Mouse (Mus musculus): Measurements from ENCODE around the gene Myo1a. TPM values are rescaled to one million over a fixed set of nuclear protein-coding genes. Genes with fewer than 3 reads are reported as not detected.

The Myo1a gene
- polyA plus RNA-seq, 1 experiment from 2014 or later: 0.14 TPM

DNA sequence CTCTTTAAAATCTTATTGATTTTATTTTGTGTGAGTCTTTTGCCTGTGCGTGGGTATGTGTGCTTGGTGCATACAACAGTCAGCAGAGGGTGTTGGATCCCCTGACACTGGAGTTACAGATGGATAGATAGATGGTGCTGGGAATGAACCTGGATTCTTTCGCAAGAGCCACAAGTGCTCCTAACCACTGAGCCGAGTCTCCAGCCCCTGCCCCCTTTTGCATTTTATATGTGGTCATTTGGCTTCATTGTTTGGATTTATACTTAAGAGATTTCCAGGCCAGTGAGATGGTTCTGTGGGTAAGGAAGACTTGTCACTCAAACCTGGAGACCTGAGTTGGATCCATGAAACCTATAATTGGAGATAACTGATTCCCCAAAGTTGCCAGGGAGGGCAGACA, 25.1 kb upstream of the Myo1a start:
- no peak for ATAC-seq (replicated peaks; ENCODE audit: insufficient number of reproducible peaks, low FRiP score, low TSS enrichment)
- no peaks in the 10 kb centered on the region for H3K36me3 ChIP-seq (ENCODE audit: control insufficient read depth, insufficient read depth, low read length)

DNA sequence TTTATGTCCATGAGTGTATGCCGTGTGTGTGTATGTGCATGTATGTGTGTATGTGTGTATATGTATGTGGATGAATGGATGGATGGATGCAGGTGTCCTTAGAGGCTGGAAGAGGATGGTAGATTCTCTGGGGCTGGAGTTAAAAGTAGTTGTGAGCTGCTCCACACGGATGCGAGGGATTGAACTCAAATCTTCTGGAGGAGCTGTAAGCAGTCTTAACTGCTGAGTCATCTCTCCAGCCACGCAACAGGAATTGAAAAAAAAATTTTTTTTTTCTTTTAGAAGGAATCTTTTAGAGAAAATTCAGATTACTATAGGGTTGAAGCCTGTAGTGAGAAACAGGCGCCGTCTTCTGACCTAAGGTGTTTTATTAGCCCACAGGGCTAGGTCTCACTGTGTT, 22.1 kb upstream of the Myo1a start:
- H3K27ac ChIP-seq (ENCODE audit: low read depth, low read length): no peak overlapping the region
- no peak overlapping the region for H3K4me2 ChIP-seq
- no peaks in the 10 kb centered on the region for H3K27me3 ChIP-seq (ENCODE audit: control insufficient read depth, insufficient read depth, low read length)
- no peak for ATAC-seq (replicated peaks; ENCODE audit: insufficient number of reproducible peaks, low FRiP score, low TSS enrichment)
- WGBS (ENCODE audit: insufficient replicate concordance): 78% methylated on average over 6 of the region's 6 CpGs
- H3K4me1 ChIP-seq (ENCODE audit: control insufficient read depth, insufficient read depth, low read length): peaks cover 10% of the 10 kb centered on the region; the same call in 1 of the 2 replicates
- no peaks in the 10 kb centered on the region for H3K36me3 ChIP-seq (ENCODE audit: control insufficient read depth, insufficient read depth, low read length)
- H3K4me3 ChIP-seq (ENCODE audit: low read depth, low read length): no peak overlapping the region
- H3K9ac ChIP-seq (ENCODE audit: low read depth, low read length): no peak overlapping the region
- H3K9me3 ChIP-seq (replicated peaks; ENCODE audit: control insufficient read depth, low read length): no peaks in the 10 kb centered on the region

More for the DNA sequence above, 25.1 kb upstream of the Myo1a start:
- H3K27ac ChIP-seq (ENCODE audit: low read depth, low read length): no peak overlapping the region
- no peaks in the 10 kb centered on the region for H3K27me3 ChIP-seq (ENCODE audit: control insufficient read depth, insufficient read depth, low read length)
- H3K4me2 ChIP-seq: no peak overlapping the region
- WGBS (ENCODE audit: insufficient replicate concordance): 83% methylated on average over 3 of the region's 3 CpGs
- no peaks in the 10 kb centered on the region for H3K9me3 ChIP-seq (replicated peaks; ENCODE audit: control insufficient read depth, low read length)
- no peak overlapping the region for H3K9ac ChIP-seq (ENCODE audit: low read depth, low read length)
- no peak overlapping the region for H3K4me3 ChIP-seq (ENCODE audit: low read depth, low read length)
- peaks cover 7% of the 10 kb centered on the region; the same call in 1 of the 2 replicates for H3K4me1 ChIP-seq (ENCODE audit: control insufficient read depth, insufficient read depth, low read length)

DNA sequence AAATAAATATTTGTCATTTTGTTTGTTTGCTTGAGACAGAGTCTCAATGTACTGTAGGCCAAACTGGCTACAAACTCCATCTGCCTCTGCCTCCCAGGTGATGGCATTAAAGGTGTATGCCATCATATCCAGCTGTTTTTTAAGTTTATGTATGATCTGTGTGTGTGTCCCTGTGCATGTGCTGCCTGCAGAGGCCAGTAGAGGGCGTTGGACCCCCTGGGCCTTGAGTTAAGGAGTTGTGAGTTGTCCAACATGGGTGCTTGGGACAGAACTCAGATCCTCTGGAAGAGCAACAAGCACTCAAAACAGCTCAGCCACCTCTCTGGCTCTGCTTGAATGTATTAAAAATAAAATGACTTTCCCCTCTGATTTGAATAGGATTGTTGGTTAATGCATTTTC, 13.9 kb upstream of the Myo1a start:
- Histone ChIP-seq H3K27me3 (ENCODE audit: control insufficient read depth, insufficient read depth, low read length) (no peaks in the 10 kb centered on the region), H3K4me1 (ENCODE audit: control insufficient read depth, insufficient read depth, low read length) (peaks cover 1% of the 10 kb centered on the region; the same call in 1 of the 2 replicates), H3K27ac (ENCODE audit: low read depth, low read length) (no peak overlapping the region), H3K4me2 (no peak overlapping the region), H3K4me3 (ENCODE audit: low read depth, low read length) (no peak overlapping the region), H3K36me3 (ENCODE audit: control insufficient read depth, insufficient read depth, low read length) (peaks cover 2% of the 10 kb centered on the region), H3K9me3 (replicated peaks; ENCODE audit: control insufficient read depth, low read length) (no peaks in the 10 kb centered on the region), H3K9ac (ENCODE audit: low read depth, low read length) (no peak overlapping the region)
- WGBS (ENCODE audit: insufficient replicate concordance): 9% methylated on average over 1 of the region's 1 CpGs
- no peak for ATAC-seq (replicated peaks; ENCODE audit: insufficient number of reproducible peaks, low FRiP score, low TSS enrichment)

DNA sequence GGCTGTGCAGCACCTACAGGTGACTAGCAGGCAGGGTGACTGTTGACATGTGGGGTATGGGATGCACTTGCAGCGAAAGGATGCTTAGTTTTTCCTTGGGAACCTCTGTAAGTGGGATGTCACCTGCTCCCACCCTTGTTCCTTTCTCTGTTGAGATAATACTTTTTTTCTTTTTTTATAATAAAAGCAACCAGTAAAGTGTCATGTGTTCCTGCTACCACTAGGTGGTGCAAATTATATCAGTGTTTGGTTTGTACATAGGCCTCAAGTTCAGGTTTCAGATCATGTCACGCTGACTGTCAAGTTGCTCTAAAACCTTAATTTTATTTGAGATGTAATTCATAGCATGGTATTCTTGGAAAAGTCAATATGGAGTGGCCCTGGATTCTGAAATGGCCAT, 10.3 kb upstream of the Myo1a start:
- ATAC-seq (replicated peaks; ENCODE audit: insufficient number of reproducible peaks, low FRiP score, low TSS enrichment): 0 out of 2 replicates have a peak, but pooled peaks have one; percentile 49
- no peak overlapping the region for H3K4me3 ChIP-seq (ENCODE audit: low read depth, low read length)

DNA sequence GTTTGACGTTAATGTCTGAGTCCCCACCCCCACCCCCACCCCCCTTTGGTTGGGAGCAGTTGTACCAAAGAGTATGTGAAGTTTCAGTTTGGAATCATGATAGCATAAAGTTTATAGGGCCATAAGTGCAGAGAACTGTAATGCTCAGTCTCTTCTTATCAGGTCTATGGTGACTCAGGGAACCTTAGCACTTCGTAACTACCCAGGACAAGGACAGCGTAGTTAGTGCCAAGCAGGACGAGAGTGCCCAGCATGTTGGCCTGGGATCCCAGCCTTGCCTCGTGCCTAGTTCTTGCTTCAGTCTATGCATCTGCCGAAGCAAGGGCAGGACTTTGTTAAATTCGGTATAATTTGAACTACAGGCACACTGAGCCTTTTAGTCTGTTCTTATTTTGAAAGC, 9.2 kb upstream of the Myo1a start:
- no peak overlapping the region for H3K9ac ChIP-seq (ENCODE audit: low read depth, low read length)
- H3K9me3 ChIP-seq (replicated peaks; ENCODE audit: control insufficient read depth, low read length): no peaks in the 10 kb centered on the region
- no peak overlapping the region for H3K27ac ChIP-seq (ENCODE audit: low read depth, low read length)
- no peak for ATAC-seq (replicated peaks; ENCODE audit: insufficient number of reproducible peaks, low FRiP score, low TSS enrichment)
- no peaks in the 10 kb centered on the region for H3K4me1 ChIP-seq (ENCODE audit: control insufficient read depth, insufficient read depth, low read length)
- no peaks in the 10 kb centered on the region for H3K27me3 ChIP-seq (ENCODE audit: control insufficient read depth, insufficient read depth, low read length)
- no peak overlapping the region for H3K4me2 ChIP-seq
- WGBS (ENCODE audit: insufficient replicate concordance): 88% methylated on average over 7 of the region's 7 CpGs
- no peak overlapping the region for H3K4me3 ChIP-seq (ENCODE audit: low read depth, low read length)
- H3K36me3 ChIP-seq (ENCODE audit: control insufficient read depth, insufficient read depth, low read length): peaks cover 8% of the 10 kb centered on the region

More for the DNA sequence above, 10.3 kb upstream of the Myo1a start:
- Histone ChIP-seq H3K27me3 (ENCODE audit: control insufficient read depth, insufficient read depth, low read length) (no peaks in the 10 kb centered on the region), H3K4me2 (no peak overlapping the region), H3K9me3 (replicated peaks; ENCODE audit: control insufficient read depth, low read length) (no peaks in the 10 kb centered on the region), H3K4me1 (ENCODE audit: control insufficient read depth, insufficient read depth, low read length) (no peaks in the 10 kb centered on the region), H3K9ac (ENCODE audit: low read depth, low read length) (no peak overlapping the region), H3K36me3 (ENCODE audit: control insufficient read depth, insufficient read depth, low read length) (peaks cover 5% of the 10 kb centered on the region), H3K27ac (ENCODE audit: low read depth, low read length) (no peak overlapping the region)
- 55% methylated on average over 2 of the region's 2 CpGs for WGBS (ENCODE audit: insufficient replicate concordance)

DNA sequence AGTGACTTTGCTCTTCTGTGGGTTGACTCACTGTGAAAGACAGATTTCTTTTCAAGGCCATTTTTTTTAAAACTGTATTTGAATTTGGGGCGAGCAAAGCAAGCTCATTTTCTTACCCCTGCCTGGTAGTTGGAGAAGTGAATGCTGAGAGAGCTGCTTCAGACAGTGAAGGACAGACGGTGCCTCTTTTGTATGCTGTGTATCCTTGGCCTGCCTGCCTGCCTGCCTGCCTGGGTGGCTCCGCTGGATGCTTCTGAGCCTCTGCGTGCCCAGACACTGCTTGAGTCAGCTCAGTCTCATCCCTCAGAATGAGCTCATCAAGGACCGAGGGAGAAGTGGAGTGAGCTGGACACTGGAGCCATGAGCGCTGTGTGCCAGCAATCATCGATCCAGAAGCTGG, 6.0 kb upstream of the Myo1a start:
- Histone ChIP-seq H3K9ac (ENCODE audit: low read depth, low read length) (no peak overlapping the region), H3K4me1 (ENCODE audit: control insufficient read depth, insufficient read depth, low read length) (no peaks in the 10 kb centered on the region), H3K9me3 (replicated peaks; ENCODE audit: control insufficient read depth, low read length) (no peaks in the 10 kb centered on the region), H3K27me3 (ENCODE audit: control insufficient read depth, insufficient read depth, low read length) (no peaks in the 10 kb centered on the region), H3K36me3 (ENCODE audit: control insufficient read depth, insufficient read depth, low read length) (peaks cover 8% of the 10 kb centered on the region; the same call in 1 of the 2 replicates), H3K4me2 (no peak overlapping the region), H3K4me3 (ENCODE audit: low read depth, low read length) (no peak overlapping the region), H3K27ac (ENCODE audit: low read depth, low read length) (no peak overlapping the region)
- 88% methylated on average over 7 of the region's 7 CpGs for WGBS (ENCODE audit: insufficient replicate concordance)
- no peak for ATAC-seq (replicated peaks; ENCODE audit: insufficient number of reproducible peaks, low FRiP score, low TSS enrichment)

DNA sequence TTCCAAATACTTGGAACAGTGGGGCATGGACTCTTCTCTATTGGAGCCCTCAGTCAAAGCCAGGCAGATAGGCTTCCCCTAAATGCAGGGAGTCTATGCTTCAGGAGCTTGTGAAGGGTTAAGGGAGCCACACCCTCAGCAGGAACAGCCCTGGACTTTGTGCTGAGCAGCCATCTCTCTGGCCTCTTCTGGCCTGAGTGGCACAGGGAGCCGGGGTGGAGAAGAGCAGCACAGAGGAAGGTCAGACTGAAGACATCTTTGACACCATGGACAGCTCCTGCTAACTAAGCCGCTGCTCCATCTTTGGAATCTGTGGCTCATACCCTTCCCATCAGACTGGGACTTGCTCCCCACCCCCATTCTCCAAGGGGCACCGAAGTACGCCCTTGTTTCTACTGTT, 1.7 kb upstream of the Myo1a start:
- H3K9ac ChIP-seq (ENCODE audit: low read depth, low read length): no peak overlapping the region
- no peak overlapping the region for H3K27ac ChIP-seq (ENCODE audit: low read depth, low read length)
- WGBS (ENCODE audit: insufficient replicate concordance): 39% methylated on average over 4 of the region's 4 CpGs
- 0 out of 2 replicates have a peak, but pooled peaks cover 4% of the 10 kb centered on the region for H3K36me3 ChIP-seq (ENCODE audit: control insufficient read depth, insufficient read depth, low read length)
- no peaks in the 10 kb centered on the region for H3K4me1 ChIP-seq (ENCODE audit: control insufficient read depth, insufficient read depth, low read length)
- H3K9me3 ChIP-seq (replicated peaks; ENCODE audit: control insufficient read depth, low read length): no peaks in the 10 kb centered on the region
- no peaks in the 10 kb centered on the region for H3K27me3 ChIP-seq (ENCODE audit: control insufficient read depth, insufficient read depth, low read length)
- H3K4me3 ChIP-seq (ENCODE audit: low read depth, low read length): no peak overlapping the region
- ATAC-seq (replicated peaks; ENCODE audit: insufficient number of reproducible peaks, low FRiP score, low TSS enrichment): no peak
- no peak overlapping the region for H3K4me2 ChIP-seq

DNA sequence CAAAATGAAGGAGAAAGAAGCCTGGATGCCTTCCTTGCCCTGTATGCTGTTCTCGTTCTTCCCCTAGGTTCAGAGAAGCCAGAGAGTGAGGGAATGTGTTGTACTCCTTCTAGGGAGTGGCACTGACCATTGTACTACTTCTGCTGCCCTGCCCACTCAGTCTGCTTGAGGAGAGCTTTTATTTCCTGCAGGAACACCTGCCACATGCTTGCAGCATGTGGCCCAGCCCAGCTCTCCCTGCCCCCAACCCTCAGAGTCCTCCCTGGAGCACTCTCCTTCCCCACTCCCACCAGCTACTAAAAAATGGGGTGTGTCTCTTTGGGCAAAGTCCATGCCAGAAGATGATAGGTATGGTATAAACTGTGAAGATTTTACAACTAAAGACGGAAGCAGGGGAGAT, 677 bp upstream of the Myo1a start:
- H3K36me3 ChIP-seq (ENCODE audit: control insufficient read depth, insufficient read depth, low read length): 0 out of 2 replicates have a peak, but pooled peaks cover 4% of the 10 kb centered on the region

DNA sequence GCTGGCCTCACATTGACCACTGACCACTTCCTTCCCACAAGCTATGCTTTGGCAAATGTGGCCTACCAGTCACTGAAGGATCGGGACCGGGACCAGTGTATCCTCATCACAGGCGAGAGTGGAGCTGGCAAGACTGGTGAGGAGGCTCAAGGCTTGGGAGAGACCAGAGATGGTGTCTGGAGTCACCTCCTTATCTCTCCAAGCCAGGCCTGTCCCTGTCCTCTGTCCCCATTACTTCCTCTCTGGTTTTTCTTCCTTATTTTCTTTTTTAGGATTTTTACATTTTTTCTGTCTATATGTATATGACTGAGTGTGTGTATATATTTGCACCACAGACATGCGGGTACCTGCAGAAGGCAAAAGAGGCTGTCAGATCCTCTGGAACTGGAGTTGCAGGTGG, 813 bp downstream of the Myo1a start:
- 83% methylated on average over 4 of the region's 4 CpGs for WGBS (ENCODE audit: insufficient replicate concordance)
- Histone ChIP-seq H3K27ac (ENCODE audit: low read depth, low read length) (no peak overlapping the region), H3K27me3 (ENCODE audit: control insufficient read depth, insufficient read depth, low read length) (no peaks in the 10 kb centered on the region), H3K4me1 (ENCODE audit: control insufficient read depth, insufficient read depth, low read length) (no peaks in the 10 kb centered on the region), H3K36me3 (ENCODE audit: control insufficient read depth, insufficient read depth, low read length) (no peaks in the 10 kb centered on the region), H3K4me2 (no peak overlapping the region), H3K9ac (ENCODE audit: low read depth, low read length) (no peak overlapping the region), H3K4me3 (ENCODE audit: low read depth, low read length) (no peak overlapping the region), H3K9me3 (replicated peaks; ENCODE audit: control insufficient read depth, low read length) (no peaks in the 10 kb centered on the region)
- ATAC-seq (replicated peaks; ENCODE audit: insufficient number of reproducible peaks, low FRiP score, low TSS enrichment): no peak

More for the DNA sequence above, 677 bp upstream of the Myo1a start:
- WGBS (ENCODE audit: insufficient replicate concordance): 48% methylated on average over 2 of the region's 2 CpGs
- H3K9ac ChIP-seq (ENCODE audit: low read depth, low read length): no peak overlapping the region
- no peak overlapping the region for H3K27ac ChIP-seq (ENCODE audit: low read depth, low read length)
- H3K27me3 ChIP-seq (ENCODE audit: control insufficient read depth, insufficient read depth, low read length): no peaks in the 10 kb centered on the region
- no peaks in the 10 kb centered on the region for H3K4me1 ChIP-seq (ENCODE audit: control insufficient read depth, insufficient read depth, low read length)
- H3K9me3 ChIP-seq (replicated peaks; ENCODE audit: control insufficient read depth, low read length): no peaks in the 10 kb centered on the region
- H3K4me3 ChIP-seq (ENCODE audit: low read depth, low read length): no peak overlapping the region
- ATAC-seq (replicated peaks; ENCODE audit: insufficient number of reproducible peaks, low FRiP score, low TSS enrichment): no peak
- H3K4me2 ChIP-seq: no peak overlapping the region

All from heart, embryonic 11.5 days (tissue).